Mouse (Mus musculus): ENCODE measurements around the gene Rps15. TPM values are rescaled to one million over a fixed set of nuclear protein-coding genes. Genes with fewer than 3 reads are reported as not detected.

Gene Rps15
- polyA plus RNA-seq, 1 experiment from 2014 or later = 671 TPM

DNA sequence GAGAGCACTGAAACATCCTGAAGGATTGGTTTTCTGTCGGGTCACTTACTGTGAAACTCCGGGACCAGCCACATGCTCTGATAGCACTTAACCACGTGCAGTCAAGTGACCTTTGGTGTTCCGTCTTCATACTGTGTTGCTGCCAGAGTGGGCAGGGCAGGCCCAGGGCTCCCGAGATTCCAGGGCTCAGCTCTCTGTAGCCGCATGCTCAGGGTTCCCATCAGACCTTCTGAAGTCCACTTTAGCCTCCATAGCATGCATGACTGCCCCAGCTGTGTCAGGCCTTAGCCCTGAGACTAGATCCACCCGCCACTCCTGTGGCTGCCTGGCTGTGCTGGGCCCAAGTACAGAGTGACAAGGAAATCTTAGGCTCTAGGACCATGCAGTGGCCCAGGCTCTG lies 10.9 kb upstream of the Rps15 start:
- H3K27ac ChIP-seq (replicated peaks) = peak overlapping the region; percentile 35; the same call in 1 of the 2 replicates
- H3K4me3 ChIP-seq = no peak overlapping the region
- WGBS = 88% methylated on average over 7 of the region's 7 CpGs
- H3K36me3 ChIP-seq = peaks cover 97% of the 10 kb centered on the region
- no peaks in the 10 kb centered on the region for H3K9me3 ChIP-seq
- no peak overlapping the region for H3K4me2 ChIP-seq (replicated peaks)
- no peaks in the 10 kb centered on the region; the same call in 1 of the 2 replicates for H3K27me3 ChIP-seq
- no peak for ATAC-seq (ENCODE audit: low FRiP score, low read depth)
- H3K4me1 ChIP-seq = peaks cover 3% of the 10 kb centered on the region; the same call in 1 of the 2 replicates
- no peak overlapping the region for H3K9ac ChIP-seq (replicated peaks)

DNA sequence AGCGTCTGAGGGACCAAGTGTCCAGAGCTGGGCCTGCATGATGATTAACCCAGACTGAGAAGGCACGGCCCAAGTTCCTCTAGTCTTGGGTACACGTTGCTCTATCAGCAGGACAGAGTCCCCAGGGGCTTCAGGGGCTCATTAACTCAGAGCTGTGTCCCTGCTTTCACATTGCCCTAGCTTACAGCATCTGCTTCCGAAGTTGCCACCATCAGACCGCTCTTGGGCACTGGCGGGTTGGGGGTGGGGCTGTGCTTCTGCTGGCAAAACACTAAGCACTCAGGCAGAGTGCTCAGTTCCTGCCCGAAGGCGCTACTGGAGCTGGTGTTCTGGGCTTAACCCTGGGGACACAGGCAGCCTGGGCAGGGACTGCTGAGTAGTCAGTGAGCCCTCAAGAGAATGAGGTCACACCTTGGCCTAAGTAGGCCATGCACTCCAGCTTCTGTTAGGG lies 10.3 kb upstream of the Rps15 start:
- peaks cover 3% of the 10 kb centered on the region; the same call in 1 of the 2 replicates for H3K4me1 ChIP-seq
- peaks cover 97% of the 10 kb centered on the region for H3K36me3 ChIP-seq
- peak; percentile 24; the same call in 1 of the 2 replicates for ATAC-seq (ENCODE audit: low FRiP score, low read depth)
- H3K27ac ChIP-seq (replicated peaks) = peak overlapping the region; percentile 35; the same call in 1 of the 2 replicates
- no peak overlapping the region for H3K4me2 ChIP-seq (replicated peaks)
- H3K9me3 ChIP-seq = no peaks in the 10 kb centered on the region
- no peaks in the 10 kb centered on the region; the same call in 1 of the 2 replicates for H3K27me3 ChIP-seq
- 84% methylated on average over 8 of the region's 8 CpGs for WGBS
- no peak overlapping the region for H3K9ac ChIP-seq (replicated peaks)
- H3K4me3 ChIP-seq = no peak overlapping the region

DNA sequence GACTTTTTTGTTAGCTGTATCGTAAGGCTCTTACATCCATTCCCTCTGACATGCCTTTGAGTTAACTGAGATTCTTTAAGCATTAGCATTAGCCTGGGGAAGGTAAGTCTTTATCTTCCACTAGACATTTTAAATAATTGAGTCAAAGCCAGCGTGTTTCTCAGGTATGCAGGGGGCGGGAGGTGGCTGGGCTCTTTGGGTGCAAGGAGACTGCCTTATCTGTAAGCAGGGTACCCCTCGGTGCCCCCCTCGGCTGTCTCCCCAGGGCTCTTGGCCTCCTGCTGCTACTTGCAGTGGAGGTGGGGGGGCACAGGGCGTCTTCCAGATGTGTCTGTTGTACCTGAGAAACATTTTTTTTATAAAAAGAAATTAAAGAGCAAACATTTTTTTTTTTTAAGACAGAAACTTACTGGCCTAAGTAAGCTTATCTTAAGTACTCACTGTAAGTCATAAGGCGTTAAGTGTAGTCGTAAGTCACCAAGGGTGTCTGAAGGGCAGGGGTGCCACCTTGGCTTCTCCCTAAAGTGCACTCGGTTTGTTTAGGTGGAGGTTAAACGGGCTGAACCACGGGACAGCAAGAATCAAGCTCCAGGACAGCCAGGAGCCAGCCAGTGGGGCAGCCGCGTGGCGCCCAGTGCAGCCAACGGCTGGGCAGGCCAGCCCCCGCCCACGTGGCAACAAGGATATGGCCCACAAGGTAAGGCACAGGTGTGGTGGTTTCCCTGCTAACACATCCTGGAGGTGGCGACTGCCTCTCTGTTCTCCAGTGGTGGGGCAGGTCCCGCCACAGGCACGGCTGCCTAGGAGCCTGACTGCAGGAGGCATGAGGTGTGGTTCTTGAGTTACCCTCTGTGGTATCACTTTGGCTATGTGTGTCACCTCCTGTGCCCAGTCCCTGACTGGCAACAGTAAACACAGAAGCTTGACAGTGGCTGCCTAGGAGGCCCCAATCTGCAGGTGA lies 9.5 kb upstream of the Rps15 start:
- Histone ChIP-seq H3K27ac (replicated peaks) (no peak overlapping the region), H3K27me3 (no peaks in the 10 kb centered on the region; the same call in 1 of the 2 replicates), H3K36me3 (peaks cover 97% of the 10 kb centered on the region), H3K4me1 (peaks cover 3% of the 10 kb centered on the region; the same call in 1 of the 2 replicates), H3K9ac (replicated peaks) (no peak overlapping the region), H3K4me2 (replicated peaks) (no peak overlapping the region), H3K9me3 (no peaks in the 10 kb centered on the region), H3K4me3 (no peak overlapping the region)
- WGBS = 91% methylated on average over 20 of the region's 20 CpGs
- ATAC-seq (ENCODE audit: low FRiP score, low read depth) = no peak

DNA sequence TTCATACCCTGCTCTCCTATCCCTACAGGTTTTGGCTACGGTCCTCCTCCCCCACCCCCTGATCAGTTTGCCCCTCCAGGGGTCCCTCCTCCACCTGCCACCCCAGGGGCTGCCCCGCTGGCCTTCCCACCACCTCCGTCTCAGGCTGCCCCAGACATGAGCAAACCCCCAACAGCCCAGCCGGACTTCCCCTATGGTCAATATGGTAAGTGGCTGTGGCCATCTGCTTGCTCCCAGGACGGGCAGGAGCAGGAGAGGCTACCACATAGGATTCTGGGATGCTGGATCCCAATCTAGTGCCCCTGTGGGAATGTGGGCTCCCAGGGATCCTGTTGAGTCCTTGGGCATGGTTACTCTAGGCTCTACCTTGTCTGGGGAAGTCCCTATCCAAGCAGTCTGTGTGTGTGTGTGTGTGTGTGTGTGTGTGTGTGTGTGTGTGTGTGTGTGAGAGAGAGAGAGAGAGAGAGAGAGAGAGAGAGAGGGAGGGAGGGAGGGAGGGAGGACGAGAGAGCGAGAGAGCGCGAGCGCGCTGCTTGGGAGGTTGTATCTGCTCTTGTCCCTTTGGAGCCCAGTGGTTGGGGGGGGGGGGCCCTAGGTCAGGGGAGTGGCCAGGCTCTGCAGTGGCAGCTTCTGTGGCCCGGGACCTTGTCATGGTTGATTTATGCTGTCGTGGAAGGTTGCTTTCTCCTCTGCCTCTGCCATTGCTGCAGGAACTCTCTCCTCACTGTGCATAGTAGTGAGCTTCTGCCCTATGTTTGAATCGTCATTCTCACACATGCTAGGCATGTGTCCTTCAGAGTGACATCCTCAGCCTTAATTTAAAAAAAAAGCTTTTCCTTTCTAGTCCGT lies 6.8 kb upstream of the Rps15 start:
- Histone ChIP-seq H3K27me3 (no peaks in the 10 kb centered on the region; the same call in 1 of the 2 replicates), H3K27ac (replicated peaks) (0 out of 2 replicates have a peak overlapping the region, but pooled peaks have one; percentile 15), H3K36me3 (peaks cover 87% of the 10 kb centered on the region), H3K9ac (replicated peaks) (no peak overlapping the region; the same call in 1 of the 2 replicates), H3K4me2 (replicated peaks) (no peak overlapping the region), H3K9me3 (no peaks in the 10 kb centered on the region), H3K4me3 (no peak overlapping the region), H3K4me1 (peaks cover 3% of the 10 kb centered on the region; the same call in 1 of the 2 replicates)
- WGBS = 76% methylated on average over 9 of the region's 15 CpGs
- ATAC-seq (ENCODE audit: low FRiP score, low read depth) = no peak

DNA sequence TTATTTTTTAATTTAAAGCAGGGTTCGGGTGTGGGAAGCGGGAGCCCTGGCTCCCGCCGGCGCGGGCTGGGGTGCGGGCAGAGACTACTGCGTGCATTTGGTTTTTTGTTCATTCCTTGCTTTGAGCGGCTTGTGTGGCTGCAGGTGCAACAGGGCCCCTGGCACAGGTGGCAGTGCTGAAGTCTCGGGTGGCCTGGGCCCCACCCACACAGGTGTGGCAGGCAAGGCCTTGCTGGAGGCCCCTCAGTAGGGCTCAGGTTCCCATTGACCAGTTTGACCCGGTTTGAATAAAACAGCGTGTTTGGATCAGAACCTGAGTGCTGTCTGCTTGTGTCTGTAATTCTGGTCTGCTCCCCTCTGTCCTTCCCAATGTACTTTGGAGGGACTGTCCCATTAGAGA lies 4.2 kb upstream of the Rps15 start:
- H3K36me3 ChIP-seq = peaks cover 61% of the 10 kb centered on the region

DNA sequence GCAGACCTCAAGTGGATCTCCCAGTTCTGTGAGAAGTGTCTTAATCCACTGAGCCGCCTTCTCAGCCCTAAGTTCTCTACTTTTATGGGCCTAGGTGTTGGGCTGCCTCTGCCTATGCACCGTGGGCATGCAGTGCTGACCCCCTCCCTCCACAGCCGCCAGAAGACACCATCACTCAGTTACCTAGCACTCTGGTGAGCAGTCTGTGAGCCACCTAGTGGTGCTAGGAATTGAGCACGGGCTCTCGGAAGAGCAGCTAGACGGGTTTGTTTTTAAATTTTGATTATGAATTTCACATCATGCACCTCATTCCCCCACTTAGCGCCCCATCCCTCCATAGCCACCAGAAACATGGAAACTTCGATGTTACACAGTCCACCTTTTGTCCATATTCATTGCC lies 3.6 kb upstream of the Rps15 start:
- no peak overlapping the region for H3K27ac ChIP-seq (replicated peaks)

More for the DNA sequence above, 4.2 kb upstream of the Rps15 start:
- Histone ChIP-seq H3K9ac (replicated peaks) (no peak overlapping the region), H3K27ac (replicated peaks) (no peak overlapping the region), H3K9me3 (no peaks in the 10 kb centered on the region), H3K4me2 (replicated peaks) (no peak overlapping the region), H3K4me1 (peaks cover 7% of the 10 kb centered on the region), H3K4me3 (no peak overlapping the region), H3K27me3 (no peaks in the 10 kb centered on the region; the same call in 1 of the 2 replicates)
- 95% methylated on average over 12 of the region's 12 CpGs for WGBS
- no peak for ATAC-seq (ENCODE audit: low FRiP score, low read depth)

DNA sequence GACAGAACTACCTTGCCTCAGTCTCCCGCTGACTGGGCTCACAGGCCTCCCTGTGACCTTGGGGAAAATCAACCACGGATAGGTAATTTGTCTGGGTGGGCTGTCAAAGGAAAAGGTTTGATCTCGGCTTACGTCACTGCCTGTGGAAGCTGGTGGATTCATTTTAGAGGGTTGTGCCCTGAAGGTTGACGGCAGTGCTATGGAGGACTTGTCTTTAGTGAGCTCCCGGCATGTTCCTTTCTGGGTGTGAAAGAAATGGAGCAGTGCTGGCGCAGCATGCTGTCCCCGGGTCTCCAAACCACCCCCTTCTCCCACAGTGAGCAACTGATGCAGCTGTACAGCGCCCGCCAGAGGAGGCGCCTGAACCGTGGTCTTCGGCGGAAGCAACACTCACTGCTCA lies 1.1 kb downstream of the Rps15 start:
- Histone ChIP-seq H3K9ac (replicated peaks) (peak overlapping the region; percentile 99), H3K36me3 (peaks cover 30% of the 10 kb centered on the region), H3K9me3 (no peaks in the 10 kb centered on the region), H3K4me3 (peak overlapping the region; percentile 94), H3K27me3 (no peaks in the 10 kb centered on the region; the same call in 1 of the 2 replicates), H3K27ac (replicated peaks) (peak overlapping the region; percentile 91), H3K4me2 (replicated peaks) (peak overlapping the region; percentile 96), H3K4me1 (peaks cover 57% of the 10 kb centered on the region)
- 25% methylated on average over 14 of the region's 14 CpGs for WGBS
- ATAC-seq (ENCODE audit: low FRiP score, low read depth) = no peak

More for the DNA sequence above, 3.6 kb upstream of the Rps15 start:
- Histone ChIP-seq H3K9ac (replicated peaks) (no peak overlapping the region), H3K4me2 (replicated peaks) (no peak overlapping the region), H3K27me3 (no peaks in the 10 kb centered on the region; the same call in 1 of the 2 replicates), H3K4me3 (no peak overlapping the region), H3K36me3 (peaks cover 59% of the 10 kb centered on the region), H3K4me1 (peaks cover 12% of the 10 kb centered on the region), H3K9me3 (no peaks in the 10 kb centered on the region)
- ATAC-seq (ENCODE audit: low FRiP score, low read depth) = no peak
- WGBS = 77% methylated on average over 8 of the region's 8 CpGs

DNA sequence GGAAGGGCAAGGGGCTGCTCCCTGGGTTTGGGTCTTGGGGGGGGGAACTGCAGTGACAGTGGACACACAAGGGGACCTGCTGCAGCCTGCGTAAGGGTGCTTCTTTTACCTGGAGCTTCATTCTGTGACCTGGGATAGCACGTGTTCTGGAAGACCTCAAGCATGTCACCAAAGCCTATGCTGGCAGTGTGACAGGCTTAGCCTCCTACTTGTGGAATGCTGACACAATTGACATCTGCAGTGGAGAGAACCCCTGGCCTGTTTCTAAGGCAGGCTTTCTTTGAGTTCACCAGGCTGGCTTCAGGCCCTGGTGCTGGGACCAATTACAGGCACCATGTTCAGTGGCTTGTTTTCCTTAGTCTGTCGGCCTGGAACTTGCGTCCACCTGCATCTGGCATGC lies 2.1 kb downstream of the Rps15 start:
- ATAC-seq (ENCODE audit: low FRiP score, low read depth) = no peak
- H3K36me3 ChIP-seq = peaks cover 20% of the 10 kb centered on the region
- H3K27ac ChIP-seq (replicated peaks) = no peak overlapping the region
- peak overlapping the region; percentile 1; the same call in 1 of the 2 replicates for H3K4me2 ChIP-seq (replicated peaks)
- H3K4me3 ChIP-seq = peak overlapping the region; percentile 1; the same call in 1 of the 2 replicates
- H3K9me3 ChIP-seq = no peaks in the 10 kb centered on the region
- WGBS = 77% methylated on average over 4 of the region's 4 CpGs
- H3K9ac ChIP-seq (replicated peaks) = no peak overlapping the region; the same call in 1 of the 2 replicates
- peaks cover 65% of the 10 kb centered on the region for H3K4me1 ChIP-seq
- H3K27me3 ChIP-seq = no peaks in the 10 kb centered on the region; the same call in 1 of the 2 replicates

DNA sequence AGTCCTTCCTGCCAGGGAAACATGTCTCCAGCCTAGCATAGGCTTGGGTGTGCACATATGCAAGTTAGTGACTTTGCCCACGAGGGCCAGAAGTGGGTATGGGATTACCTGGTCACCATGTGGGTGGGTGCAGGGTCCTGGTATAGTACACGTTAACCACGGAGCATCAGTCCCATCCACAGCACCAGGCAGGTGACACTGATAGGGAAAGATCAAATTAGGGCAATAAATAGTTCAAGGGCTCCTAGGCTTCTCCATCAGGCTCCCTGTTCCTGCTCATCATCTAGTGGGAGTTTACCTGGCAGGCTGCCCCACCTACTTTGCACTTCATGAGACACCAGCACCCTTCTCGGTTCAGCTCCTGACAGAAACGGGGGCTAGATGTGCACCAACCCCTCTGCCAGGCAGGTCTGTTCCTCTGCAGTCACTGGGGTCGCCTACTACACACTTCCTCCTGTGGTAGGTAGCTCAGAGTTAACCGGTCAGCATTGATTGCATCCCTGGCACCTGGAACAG lies 2.6 kb downstream of the Rps15 start:
- peaks cover 71% of the 10 kb centered on the region for H3K4me1 ChIP-seq
- 52% methylated on average over 7 of the region's 7 CpGs for WGBS
- peaks cover 19% of the 10 kb centered on the region for H3K36me3 ChIP-seq
- H3K4me3 ChIP-seq = no peak overlapping the region
- peak overlapping the region; percentile 1; the same call in 1 of the 2 replicates for H3K4me2 ChIP-seq (replicated peaks)
- H3K27me3 ChIP-seq = no peaks in the 10 kb centered on the region; the same call in none of the 2 replicates
- peak overlapping the region; percentile 98; the same call in 1 of the 2 replicates for H3K27ac ChIP-seq (replicated peaks)
- no peak for ATAC-seq (ENCODE audit: low FRiP score, low read depth)
- no peaks in the 10 kb centered on the region for H3K9me3 ChIP-seq
- no peak overlapping the region; the same call in 1 of the 2 replicates for H3K9ac ChIP-seq (replicated peaks)

DNA sequence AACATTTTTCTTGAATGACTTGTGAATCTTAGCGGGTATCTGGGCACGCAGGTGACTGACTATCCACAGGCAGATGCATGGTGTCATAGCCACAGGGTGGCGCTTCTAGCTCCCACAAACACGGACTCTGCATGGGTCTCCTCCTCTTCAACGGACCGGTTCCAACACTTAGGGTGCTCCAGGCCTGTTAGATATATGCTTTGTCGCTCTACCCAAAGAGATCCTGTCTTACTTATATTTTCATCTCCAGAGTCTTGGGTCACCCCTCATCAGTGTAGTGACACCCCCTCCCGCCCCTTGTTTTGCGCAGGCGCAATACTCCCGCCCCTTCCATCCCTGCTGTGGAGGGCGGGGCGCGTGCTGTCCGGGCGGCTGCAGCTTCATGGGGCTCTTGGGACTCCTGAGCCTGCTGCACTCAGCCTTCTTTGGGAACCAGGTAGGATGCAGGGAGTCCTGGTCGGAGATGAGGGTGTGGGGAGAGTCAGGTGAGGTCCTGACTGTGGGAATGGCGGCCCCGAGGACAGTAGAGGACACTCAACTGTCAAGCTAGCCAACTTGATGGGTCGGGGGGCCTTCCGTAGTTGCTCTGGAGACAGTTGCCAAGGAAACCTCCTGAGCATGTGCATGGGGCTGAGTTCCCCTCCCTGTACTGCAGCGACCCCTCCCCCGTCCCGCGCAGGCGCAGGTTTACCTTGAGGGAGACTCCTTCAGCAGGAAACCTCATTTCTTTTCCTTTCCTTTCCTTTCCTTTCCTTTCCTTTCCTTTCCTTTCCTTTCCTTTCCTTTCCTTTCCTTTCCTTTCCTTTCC lies 3.6 kb downstream of the Rps15 start, which contains the start of gene Apc2:
Gene Apc2 (plus strand): TSS at position 360 of the 808 bp plus-strand sequence.
- H3K27ac ChIP-seq (replicated peaks) = peak within 1 kb of the TSS; percentile 98
- 1% methylated on average over 26 of the region's 26 CpGs for WGBS
- no peaks in the 10 kb centered on the region for H3K9me3 ChIP-seq
- H3K4me2 ChIP-seq (replicated peaks) = peak within 1 kb of the TSS; percentile 79
- H3K9ac ChIP-seq (replicated peaks) = peak within 1 kb of the TSS; percentile 49
- peaks cover 19% of the 10 kb centered on the region for H3K36me3 ChIP-seq
- H3K27me3 ChIP-seq = no peaks in the 10 kb centered on the region; the same call in none of the 2 replicates
- peaks cover 80% of the 10 kb centered on the region for H3K4me1 ChIP-seq
- peak within 1 kb of the TSS; percentile 43 for H3K4me3 ChIP-seq
- peak; percentile 48 for ATAC-seq (ENCODE audit: low FRiP score, low read depth)

All from midbrain, embryonic 12.5 days (tissue).